Mouse (Mus musculus): ENCODE measurements around the gene Irx4. TPM values are rescaled to one million over a fixed set of nuclear protein-coding genes. Genes with fewer than 3 reads are reported as not detected.

The Irx4 gene
- polyA plus RNA-seq, 1 experiment from 2014 or later = not detected

GRCm38 (mm10) chr13:73251222-73251621, 9.1 kb upstream of the Irx4 start:
- Histone ChIP-seq H3K27ac (ENCODE audit: low read depth) (no peak overlapping the region), H3K9me3 (ENCODE audit: low read length) (no peaks in the 10 kb centered on the region), H3K9ac (replicated peaks) (no peak overlapping the region), H3K4me3 (ENCODE audit: low read depth, low read length) (no peak overlapping the region), H3K36me3 (replicated peaks; ENCODE audit: insufficient read depth, low read length) (no peaks in the 10 kb centered on the region), H3K4me2 (ENCODE audit: low read depth, low read length) (no peak overlapping the region), H3K4me1 (ENCODE audit: insufficient read depth) (no peaks in the 10 kb centered on the region), H3K27me3 (ENCODE audit: insufficient read depth, low read length) (no peaks in the 10 kb centered on the region)
- ATAC-seq = no peak
- WGBS (ENCODE audit: insufficient replicate concordance) = 32% methylated on average over 7 of the region's 7 CpGs
- TF ChIP-seq EP300 (IDR thresholded peaks at IDR 0.05; ENCODE audit: low read depth) = no peak
- TF ChIP-seq CTCF (IDR thresholded peaks at IDR 0.05; ENCODE audit: low read depth) = peak; percentile 37
- no peak for DNase-seq

- Histone ChIP-seq H3K27me3 (ENCODE audit: insufficient read depth, low read length) (no peaks in the 10 kb centered on the region), H3K4me2 (ENCODE audit: low read depth, low read length) (no peak overlapping the region), H3K4me3 (ENCODE audit: low read depth, low read length) (no peak overlapping the region), H3K36me3 (replicated peaks; ENCODE audit: insufficient read depth, low read length) (no peaks in the 10 kb centered on the region), H3K4me1 (ENCODE audit: insufficient read depth) (no peaks in the 10 kb centered on the region), H3K9ac (replicated peaks) (no peak overlapping the region), H3K9me3 (ENCODE audit: low read length) (no peaks in the 10 kb centered on the region), H3K27ac (ENCODE audit: low read depth) (no peak overlapping the region)
- 55% methylated on average over 5 of the region's 5 CpGs for WGBS (ENCODE audit: insufficient replicate concordance)
- ATAC-seq (no peak), DNase-seq (no peak)
- TF ChIP-seq EP300 (IDR thresholded peaks at IDR 0.05; ENCODE audit: low read depth) = no peak
- TF ChIP-seq CTCF (IDR thresholded peaks at IDR 0.05; ENCODE audit: low read depth) = peak; percentile 46
These were observed 8.3 kb upstream of the Irx4 start for GRCm38 (mm10) chr13:73252022-73252421.

GRCm38 (mm10) chr13:73258415-73258814, 1.9 kb upstream of the Irx4 start:
- Histone ChIP-seq H3K36me3 (replicated peaks; ENCODE audit: insufficient read depth, low read length) (no peaks in the 10 kb centered on the region), H3K27ac (ENCODE audit: low read depth) (no peak overlapping the region), H3K4me3 (ENCODE audit: low read depth, low read length) (no peak overlapping the region), H3K9ac (replicated peaks) (no peak overlapping the region), H3K27me3 (ENCODE audit: insufficient read depth, low read length) (peaks cover 59% of the 10 kb centered on the region), H3K4me1 (ENCODE audit: insufficient read depth) (no peaks in the 10 kb centered on the region), H3K9me3 (ENCODE audit: low read length) (no peaks in the 10 kb centered on the region), H3K4me2 (ENCODE audit: low read depth, low read length) (no peak overlapping the region)
- 49% methylated on average over 4 of the region's 4 CpGs for WGBS (ENCODE audit: insufficient replicate concordance)
- no peak for TF ChIP-seq EP300 (IDR thresholded peaks at IDR 0.05; ENCODE audit: low read depth)
- TF ChIP-seq CTCF (IDR thresholded peaks at IDR 0.05; ENCODE audit: low read depth) = no peak
- ATAC-seq (no peak), DNase-seq (no peak)

- DNase-seq = no peak
- Histone ChIP-seq H3K4me1 (ENCODE audit: insufficient read depth) (no peaks in the 10 kb centered on the region), H3K4me2 (ENCODE audit: low read depth, low read length) (no peak overlapping the region), H3K9ac (replicated peaks) (no peak overlapping the region), H3K27me3 (ENCODE audit: insufficient read depth, low read length) (peaks cover 72% of the 10 kb centered on the region), H3K9me3 (ENCODE audit: low read length) (no peaks in the 10 kb centered on the region), H3K27ac (ENCODE audit: low read depth) (no peak overlapping the region), H3K4me3 (ENCODE audit: low read depth, low read length) (no peak overlapping the region), H3K36me3 (replicated peaks; ENCODE audit: insufficient read depth, low read length) (no peaks in the 10 kb centered on the region)
- TF ChIP-seq EP300 (IDR thresholded peaks at IDR 0.05; ENCODE audit: low read depth) (no peak), CTCF (IDR thresholded peaks at IDR 0.05; ENCODE audit: low read depth) (no peak)
- no peak for ATAC-seq
- WGBS (ENCODE audit: insufficient replicate concordance) = 13% methylated on average over 10 of the region's 10 CpGs
These were observed 514 bp upstream of the Irx4 start for GRCm38 (mm10) chr13:73259577-73260353.

GRCm38 (mm10) chr13:73261036-73261730, 904 bp downstream of the Irx4 start:
- H3K4me1 ChIP-seq (ENCODE audit: insufficient read depth) = 0 out of 2 replicates have a peak, but pooled peaks cover 2% of the 10 kb centered on the region
- H3K27ac ChIP-seq (ENCODE audit: low read depth) = no peak overlapping the region
- no peak overlapping the region for H3K4me3 ChIP-seq (ENCODE audit: low read depth, low read length)
- ATAC-seq (no peak), DNase-seq (no peak)
- no peaks in the 10 kb centered on the region for H3K9me3 ChIP-seq (ENCODE audit: low read length)
- no peak overlapping the region for H3K9ac ChIP-seq (replicated peaks)
- H3K27me3 ChIP-seq (ENCODE audit: insufficient read depth, low read length) = peaks cover 84% of the 10 kb centered on the region
- no peak for TF ChIP-seq EP300 (IDR thresholded peaks at IDR 0.05; ENCODE audit: low read depth)
- no peak for TF ChIP-seq CTCF (IDR thresholded peaks at IDR 0.05; ENCODE audit: low read depth)
- H3K4me2 ChIP-seq (ENCODE audit: low read depth, low read length) = no peak overlapping the region
- H3K36me3 ChIP-seq (replicated peaks; ENCODE audit: insufficient read depth, low read length) = no peaks in the 10 kb centered on the region
- 9% methylated on average over 25 of the region's 25 CpGs for WGBS (ENCODE audit: insufficient replicate concordance)

GRCm38 (mm10) chr13:73261881-73262280, 1.6 kb downstream of the Irx4 start:
- no peak overlapping the region for H3K4me3 ChIP-seq (ENCODE audit: low read depth, low read length)
- TF ChIP-seq CTCF (IDR thresholded peaks at IDR 0.05; ENCODE audit: low read depth) = no peak
- TF ChIP-seq EP300 (IDR thresholded peaks at IDR 0.05; ENCODE audit: low read depth) = no peak
- H3K27me3 ChIP-seq (ENCODE audit: insufficient read depth, low read length) = peaks cover 91% of the 10 kb centered on the region
- 0 out of 2 replicates have a peak, but pooled peaks cover 2% of the 10 kb centered on the region for H3K4me1 ChIP-seq (ENCODE audit: insufficient read depth)
- H3K9me3 ChIP-seq (ENCODE audit: low read length) = no peaks in the 10 kb centered on the region
- H3K36me3 ChIP-seq (replicated peaks; ENCODE audit: insufficient read depth, low read length) = no peaks in the 10 kb centered on the region
- no peak for ATAC-seq
- no peak overlapping the region for H3K9ac ChIP-seq (replicated peaks)
- 20% methylated on average over 2 of the region's 2 CpGs for WGBS (ENCODE audit: insufficient replicate concordance)
- no peak for DNase-seq
- no peak overlapping the region for H3K4me2 ChIP-seq (ENCODE audit: low read depth, low read length)
- H3K27ac ChIP-seq (ENCODE audit: low read depth) = no peak overlapping the region

Measured in liver, postnatal 0 days (tissue).